Mouse (Mus musculus) heart, embryonic 10.5 days (tissue): ENCODE data around the gene Hepacam. TPM values are rescaled to one million over a fixed set of nuclear protein-coding genes. Genes with fewer than 3 reads are reported as not detected.

Experiments used
- DNase-seq: peaks from one replicate; pipeline ENCODE4 v3.0.0-alpha.2; 2017; ENCODE audit warnings: low spot score
- H3K27ac ChIP-seq: fragments of 300-500 bp; sonication (generic); 2 replicates; pipeline ENCODE4 v1.5.1; 2016; ENCODE audit warnings: mild to moderate bottlenecking
- H3K27me3 ChIP-seq: fragments of 300-500 bp; sonication (generic); 2 replicates; pipeline ENCODE4 v1.6.1; 2016; ENCODE audit warnings: mild to moderate bottlenecking; ENCODE audit not compliant: poor library complexity, insufficient read depth, severe bottlenecking
- H3K36me3 ChIP-seq: fragments of 300-500 bp; sonication (generic); 2 replicates; pipeline ENCODE4 v1.6.1; 2016; ENCODE audit warnings: mild to moderate bottlenecking, moderate library complexity
- H3K4me1 ChIP-seq: fragments of 300-500 bp; sonication (generic); 2 replicates; pipeline ENCODE4 v1.6.1; 2016; ENCODE audit warnings: mild to moderate bottlenecking
- H3K4me3 ChIP-seq: fragments of 300-500 bp; sonication (generic); 2 replicates; pipeline ENCODE4 v1.5.1; 2016; ENCODE audit warnings: mild to moderate bottlenecking, moderate library complexity
- H3K9me3 ChIP-seq: fragments of 300-500 bp; sonication (generic); 2 replicates; pipeline ENCODE4 v1.6.1; 2016; ENCODE audit warnings: mild to moderate bottlenecking, moderate library complexity
- WGBS: fragments of 180-500 bp; shearing (Covaris S2); methylation state at CpG from one replicate; pipeline ENCODE4 v1.1.7; 2016; 5-methylcytosine and 5-hydroxymethylcytosine counted together
- polyA plus RNA-seq: library from polyadenylated mRNA; unstranded; fragments of >200 nt; fragmentation: Nextera tagmentation; extraction: Ambion mirVana; gene quantifications from 2 replicates; pipeline ENCODE4 v1.2.1, GENCODE M21; 2016

Hepacam gene
- polyA plus RNA-seq, 1 experiment from 2014 or later, result not detected

DNA sequence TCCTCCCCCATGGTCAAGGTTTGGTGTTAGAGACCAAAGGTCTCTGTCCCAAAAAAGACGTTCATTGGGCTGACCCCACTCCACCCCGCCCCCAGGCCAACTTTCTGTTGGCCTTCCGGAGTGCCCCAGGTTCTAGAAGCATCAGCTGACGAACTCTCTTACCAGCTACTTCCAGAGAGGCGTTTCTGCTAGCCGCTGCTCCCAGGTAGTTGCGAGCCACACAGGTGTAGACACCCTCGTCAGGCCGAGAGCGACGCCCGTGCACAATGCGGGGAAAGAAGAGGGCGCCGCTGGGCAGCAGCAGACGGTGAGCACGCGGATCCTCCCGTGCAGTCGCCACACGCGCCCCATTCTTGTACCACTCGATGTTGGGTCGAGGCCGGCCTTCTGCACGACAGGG is 62.2 kb downstream of the Hepacam start:
- peaks cover 28% of the 10 kb centered on the region for H3K4me1 ChIP-seq
- WGBS, result 19% methylated on average over 26 of the region's 26 CpGs
- H3K36me3 ChIP-seq, result no peaks in the 10 kb centered on the region
- H3K27ac ChIP-seq, result no peak overlapping the region
- no peaks in the 10 kb centered on the region for H3K9me3 ChIP-seq
- peak overlapping the region; percentile 6; the same call in 1 of the 2 replicates for H3K4me3 ChIP-seq
- peaks cover 78% of the 10 kb centered on the region for H3K27me3 ChIP-seq
- DNase-seq, result no peak

DNA sequence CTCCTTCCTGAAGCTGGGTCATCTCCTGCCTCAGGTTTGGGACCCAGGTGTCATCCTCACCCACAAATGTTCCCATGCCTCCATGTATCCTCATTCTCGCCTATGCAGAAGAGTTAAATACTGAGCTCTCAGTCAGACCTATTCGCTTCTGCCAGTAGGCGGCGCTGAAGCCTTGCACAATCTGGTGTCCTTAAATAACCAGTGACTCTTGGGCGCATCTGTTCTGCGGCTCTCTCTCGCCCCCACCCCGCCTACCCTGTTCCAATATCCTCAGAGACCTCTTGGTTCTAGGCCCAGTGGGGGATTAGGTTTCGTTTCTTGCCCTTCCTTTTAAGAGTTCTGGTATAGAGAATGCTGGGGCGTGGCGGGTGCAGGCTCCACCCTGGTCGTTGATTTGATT is 63.4 kb downstream of the Hepacam start:
- Histone ChIP-seq H3K36me3 (no peaks in the 10 kb centered on the region), H3K9me3 (no peaks in the 10 kb centered on the region), H3K4me1 (peaks cover 28% of the 10 kb centered on the region), H3K4me3 (0 out of 2 replicates have a peak overlapping the region, but pooled peaks have one; percentile 25), H3K27ac (no peak overlapping the region), H3K27me3 (peaks cover 86% of the 10 kb centered on the region)
- WGBS, result 1% methylated on average over 12 of the region's 12 CpGs
- DNase-seq, result peak; percentile 93

DNA sequence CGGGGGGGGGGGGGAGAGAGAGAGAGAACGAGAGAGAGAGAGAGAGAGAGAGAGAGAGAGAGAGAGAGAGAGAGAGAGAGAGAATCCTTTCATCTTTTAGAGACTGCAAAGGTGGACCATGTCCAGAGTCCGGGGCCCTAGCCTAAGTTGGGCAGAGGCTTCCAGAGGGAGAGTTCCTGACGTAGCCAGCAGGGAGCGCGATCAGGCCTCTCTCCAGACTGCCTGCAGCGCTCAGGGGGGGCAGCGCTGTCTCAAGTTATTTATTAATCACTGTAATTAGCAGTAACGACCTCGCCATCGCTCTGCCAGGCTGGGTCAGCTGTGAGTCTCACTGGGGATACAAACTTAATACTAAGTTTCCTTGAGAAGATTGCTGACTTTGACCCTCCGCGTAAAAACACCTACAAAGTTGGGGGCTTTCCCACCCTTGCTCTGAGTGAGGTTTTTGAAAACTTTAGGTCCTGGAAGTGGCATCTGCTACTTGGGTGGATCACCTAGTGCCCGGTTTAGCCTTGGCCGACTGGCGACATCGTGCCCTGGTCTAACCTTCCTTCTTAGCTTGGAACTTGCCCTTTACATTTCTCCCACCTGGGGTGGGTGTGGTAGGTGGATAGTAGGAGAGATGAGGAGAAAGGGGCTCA is 65.0 kb downstream of the Hepacam start:
- Histone ChIP-seq H3K9me3 (no peaks in the 10 kb centered on the region), H3K27ac (no peak overlapping the region), H3K27me3 (peaks cover 89% of the 10 kb centered on the region), H3K4me3 (peak overlapping the region; percentile 55), H3K4me1 (peaks cover 28% of the 10 kb centered on the region), H3K36me3 (no peaks in the 10 kb centered on the region)
- DNase-seq, result no peak
- WGBS, result 3% methylated on average over 16 of the region's 17 CpGs

DNA sequence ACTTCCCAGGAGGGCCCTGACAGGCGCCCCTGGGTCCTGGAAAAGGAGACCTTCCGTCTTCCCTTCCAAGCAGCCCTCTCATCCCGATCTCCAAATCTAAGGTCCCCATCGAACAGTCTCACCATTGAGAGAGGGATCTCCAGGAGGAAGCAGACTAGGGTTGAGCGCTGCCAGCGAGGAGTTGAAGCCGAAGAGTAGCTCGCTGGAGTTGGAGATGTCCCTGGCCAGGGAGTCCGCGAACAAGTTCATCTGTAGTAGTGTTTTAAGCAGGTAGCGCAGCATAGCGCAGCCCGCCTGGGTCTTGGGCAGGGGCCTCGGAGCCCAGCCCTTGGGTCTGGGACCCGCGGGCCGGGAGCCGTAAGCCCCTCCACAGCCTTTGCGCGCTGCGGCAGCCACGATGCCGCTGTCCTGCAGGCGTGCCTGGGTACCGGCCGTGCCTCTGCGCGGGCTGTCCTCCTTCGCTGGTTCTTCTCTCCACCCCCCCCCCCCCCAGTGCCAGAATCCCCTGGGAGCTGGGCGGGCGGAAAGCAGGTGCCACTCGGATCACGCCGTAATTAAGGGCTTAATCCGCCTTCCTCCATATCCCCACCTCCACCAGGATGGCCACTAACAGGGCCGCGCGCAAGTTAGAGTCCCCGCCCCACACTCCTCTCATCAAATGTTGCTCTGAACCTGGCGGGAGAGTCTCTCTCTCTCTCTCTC is 65.7 kb downstream of the Hepacam start, which contains the start of gene Robo3:
Gene Robo3, minus strand, starts transcription at position 527 of the 702 bp plus-strand sequence.
- DNase-seq, result no peak
- no peaks in the 10 kb centered on the region for H3K9me3 ChIP-seq
- H3K36me3 ChIP-seq, result no peaks in the 10 kb centered on the region
- no peak within 1 kb of the TSS for H3K27ac ChIP-seq
- H3K27me3 ChIP-seq, result peaks cover 86% of the 10 kb centered on the region
- H3K4me3 ChIP-seq, result peak within 1 kb of the TSS; percentile 55
- H3K4me1 ChIP-seq, result peaks cover 28% of the 10 kb centered on the region
- WGBS, result under 1% methylated on average over 40 of the region's 40 CpGs

DNA sequence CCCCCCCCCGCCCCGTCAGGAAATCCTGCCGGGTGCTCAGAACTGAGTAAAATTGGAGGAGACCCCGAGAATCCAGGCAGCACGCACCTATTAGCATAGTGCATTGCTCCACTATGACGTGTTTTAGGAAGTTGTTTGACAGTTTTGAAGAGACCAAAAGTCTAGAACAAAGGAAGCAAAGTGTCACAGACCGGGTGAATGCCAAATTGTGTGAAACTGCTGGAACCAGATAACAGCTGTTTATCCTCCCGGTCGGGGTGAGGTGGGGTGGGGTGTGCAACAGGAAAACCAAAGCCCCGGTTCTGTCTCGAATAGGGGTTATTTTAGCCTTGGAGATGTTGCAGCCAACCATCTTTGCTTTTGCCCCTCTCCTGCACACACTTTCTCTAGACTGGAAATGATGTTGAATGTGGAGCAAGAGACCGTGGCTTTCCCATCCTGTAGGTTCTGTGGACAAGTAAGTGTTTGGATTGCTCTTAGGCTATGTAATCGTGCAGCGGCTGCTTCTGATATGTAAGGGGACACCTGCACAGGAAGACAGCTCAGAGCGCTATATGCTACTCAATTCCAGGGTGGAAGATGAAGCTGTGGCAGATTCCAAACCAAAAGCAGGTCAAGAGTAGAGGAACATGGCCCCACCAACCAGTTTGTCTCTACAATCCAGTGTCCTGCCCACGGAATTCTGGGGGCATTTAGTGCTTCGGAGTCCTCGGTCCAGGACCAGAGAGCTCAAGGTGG is 66.8 kb downstream of the Hepacam start:
- Histone ChIP-seq H3K36me3 (no peaks in the 10 kb centered on the region), H3K27me3 (peaks cover 81% of the 10 kb centered on the region), H3K9me3 (no peaks in the 10 kb centered on the region), H3K4me3 (peak overlapping the region; percentile 55; the same call in 1 of the 2 replicates), H3K27ac (no peak overlapping the region), H3K4me1 (peaks cover 31% of the 10 kb centered on the region)
- WGBS, result 2% methylated on average over 18 of the region's 18 CpGs
- DNase-seq, result no peak

DNA sequence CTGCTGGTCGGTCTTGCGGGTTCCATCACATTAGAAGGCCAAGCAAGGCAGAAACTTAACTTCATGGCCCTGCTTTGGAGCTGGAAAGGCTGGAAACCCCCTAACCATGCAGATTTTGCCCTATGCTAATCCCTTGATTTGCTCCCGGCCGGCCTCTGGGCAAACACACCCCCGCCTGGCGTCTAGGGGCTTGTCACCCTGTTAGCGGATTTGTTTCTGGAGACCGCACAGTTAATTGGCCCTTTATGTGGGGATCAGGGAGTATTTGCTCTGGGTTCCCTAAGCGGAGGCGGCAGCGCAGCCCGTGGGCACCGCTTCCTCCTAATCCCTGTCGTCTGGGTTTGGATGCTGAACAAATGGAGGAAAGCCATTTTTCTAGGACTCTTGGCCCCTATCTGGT is 67.8 kb downstream of the Hepacam start:
- no peak for DNase-seq
- Histone ChIP-seq H3K4me1 (peaks cover 27% of the 10 kb centered on the region), H3K4me3 (no peak overlapping the region), H3K9me3 (no peaks in the 10 kb centered on the region), H3K27ac (no peak overlapping the region), H3K27me3 (peaks cover 71% of the 10 kb centered on the region), H3K36me3 (no peaks in the 10 kb centered on the region)
- WGBS, result 2% methylated on average over 14 of the region's 14 CpGs

DNA sequence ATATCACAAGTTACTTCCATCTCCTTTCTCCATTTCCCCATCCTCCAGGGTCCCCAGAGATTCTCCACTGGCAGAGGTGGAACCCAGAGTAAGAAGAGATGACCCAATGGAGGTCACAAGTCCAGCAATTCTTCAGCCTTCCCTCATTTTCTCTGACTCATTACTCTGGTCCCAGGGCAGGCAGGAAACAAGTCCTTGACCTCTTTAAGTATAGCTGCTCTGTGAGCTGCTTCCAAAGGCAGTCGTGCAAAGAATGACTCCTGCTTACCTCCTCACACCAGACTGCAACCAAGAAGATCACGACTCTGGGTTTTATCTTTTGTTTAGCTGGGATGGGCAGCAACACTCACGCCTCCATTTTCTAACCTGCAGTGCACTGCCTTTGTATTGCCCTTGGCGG is 68.5 kb downstream of the Hepacam start:
- WGBS, result 5% methylated on average over 4 of the region's 4 CpGs
- no peak overlapping the region for H3K4me3 ChIP-seq
- peaks cover 27% of the 10 kb centered on the region for H3K4me1 ChIP-seq
- no peaks in the 10 kb centered on the region for H3K9me3 ChIP-seq
- no peak for DNase-seq
- H3K36me3 ChIP-seq, result no peaks in the 10 kb centered on the region
- H3K27me3 ChIP-seq, result peaks cover 66% of the 10 kb centered on the region
- H3K27ac ChIP-seq, result no peak overlapping the region

Other genes with a start within 250 kb of the Hepacam start
- 8.8 and 9.1 TPM in 2 replicates for gene Pknox2, start 219.9 kb upstream of the Hepacam start, polyA plus RNA-seq
- gene Tmem218, start 159.1 kb upstream of the Hepacam start, polyA plus RNA-seq, result 7.7 and 9.0 TPM in 2 replicates
- 1.7 and 2.3 TPM in 2 replicates for gene Slc37a2, start 111.6 kb upstream of the Hepacam start, polyA plus RNA-seq
- gene Ccdc15, start 18.9 kb upstream of the Hepacam start, polyA plus RNA-seq, result 5.1 and 5.8 TPM in 2 replicates
- 2.0 and 4.0 TPM in 2 replicates for gene Robo4, start 34.5 kb downstream of the Hepacam start, polyA plus RNA-seq
- 0.06 and 0.10 TPM in 2 replicates for gene Robo3, start 65.9 kb downstream of the Hepacam start, polyA plus RNA-seq
- gene Msantd2, start 122.0 kb downstream of the Hepacam start, polyA plus RNA-seq, result 17.9 and 23.8 TPM in 2 replicates
- gene Esam, start 160.7 kb downstream of the Hepacam start, polyA plus RNA-seq, result 43.7 and 52.2 TPM in 2 replicates
- 0.75 and 0.77 TPM in 2 replicates for gene Vsig2, start 171.9 kb downstream of the Hepacam start, polyA plus RNA-seq
- 4.4 and 5.7 TPM in 2 replicates for gene Nrgn, start 185.6 kb downstream of the Hepacam start, polyA plus RNA-seq
- gene Siae, start 188.3 kb downstream of the Hepacam start, polyA plus RNA-seq, result 7.6 and 10.0 TPM in 2 replicates
- gene Spa17, start 246.4 kb downstream of the Hepacam start, polyA plus RNA-seq, result 7.1 and 8.1 TPM in 2 replicates